Mouse (Mus musculus) midbrain, embryonic 10.5 days (tissue): ENCODE measurements around the gene Lmln. TPM values are rescaled to one million over a fixed set of nuclear protein-coding genes. Genes with fewer than 3 reads are reported as not detected.
"Not testable (repeated sequence)": the region's sequence is repeated elsewhere in the genome, so short reads cannot be mapped to it uniquely, and the experiment has no call there.

Experiments
- DNase-seq: peaks from one replicate; pipeline ENCODE4 v3.0.0-alpha.2; 2017; ENCODE audit warnings: low spot score
- H3K27ac ChIP-seq: fragments of 300-500 bp; sonication (generic); replicated peaks from 2 replicates; pipeline ENCODE4 v1.5.1; 2016; ENCODE audit warnings: mild to moderate bottlenecking
- H3K27me3 ChIP-seq: fragments of 300-500 bp; sonication (generic); 2 replicates; pipeline ENCODE4 v1.6.1; 2016; ENCODE audit warnings: low read depth, mild to moderate bottlenecking; ENCODE audit not compliant: poor library complexity, severe bottlenecking
- H3K36me3 ChIP-seq: fragments of 300-500 bp; sonication (generic); 2 replicates; pipeline ENCODE4 v1.6.1; 2016; ENCODE audit warnings: mild to moderate bottlenecking, moderate library complexity
- H3K4me1 ChIP-seq: fragments of 300-500 bp; sonication (generic); 2 replicates; pipeline ENCODE4 v1.6.1; 2016
- H3K4me3 ChIP-seq: fragments of 300-500 bp; sonication (generic); 2 replicates; pipeline ENCODE4 v1.5.1; 2016; ENCODE audit warnings: mild to moderate bottlenecking, moderate library complexity
- H3K9me3 ChIP-seq: fragments of 300-500 bp; sonication (generic); replicated peaks from 2 replicates; pipeline ENCODE4 v1.6.1; 2016; ENCODE audit warnings: mild to moderate bottlenecking
- WGBS: fragments of 180-500 bp; shearing (Covaris S2); methylation state at CpG from one replicate; pipeline ENCODE4 v1.1.7; 2016; 5-methylcytosine and 5-hydroxymethylcytosine counted together
- polyA plus RNA-seq: library from polyadenylated mRNA; unstranded; fragments of >200 nt; fragmentation: Nextera tagmentation; extraction: Ambion mirVana; gene quantifications from 2 replicates; pipeline ENCODE4 v1.2.1, GENCODE M21; 2016

Lmln gene
- polyA plus RNA-seq, 1 experiment from 2014 or later = 3.8 TPM

GRCm38 (mm10) chr16:33085666-33086065, 23.3 kb downstream of the Lmln start:
- Histone ChIP-seq H3K9me3 (no peaks in the 10 kb centered on the region), H3K4me3 (no peak overlapping the region), H3K36me3 (peaks cover 71% of the 10 kb centered on the region), H3K27ac (no peak overlapping the region), H3K4me1 (no peaks in the 10 kb centered on the region), H3K27me3 (no peaks in the 10 kb centered on the region)
- DNase-seq = no peak
- 88% methylated on average over 8 of the region's 8 CpGs for WGBS

GRCm38 (mm10) chr16:33113726-33114125, 51.4 kb downstream of the Lmln start:
- H3K27ac ChIP-seq = peak overlapping the region; percentile 63; the same call in 1 of the 2 replicates
- no peak for DNase-seq
- peaks cover 14% of the 10 kb centered on the region for H3K4me1 ChIP-seq
- 48% methylated on average over 4 of the region's 4 CpGs for WGBS
- H3K4me3 ChIP-seq = no peak overlapping the region
- H3K9me3 ChIP-seq = no peaks in the 10 kb centered on the region
- peaks cover 75% of the 10 kb centered on the region for H3K36me3 ChIP-seq
- no peaks in the 10 kb centered on the region for H3K27me3 ChIP-seq

GRCm38 (mm10) chr16:33123373-33123772, 61.1 kb downstream of the Lmln start:
- H3K9me3 ChIP-seq = no peaks in the 10 kb centered on the region
- DNase-seq = no peak
- H3K27me3 ChIP-seq = no peaks in the 10 kb centered on the region
- H3K27ac ChIP-seq = no peak overlapping the region
- H3K4me3 ChIP-seq = no peak overlapping the region
- no peaks in the 10 kb centered on the region for H3K4me1 ChIP-seq
- H3K36me3 ChIP-seq = peaks cover 69% of the 10 kb centered on the region
- WGBS = 91% methylated on average over 8 of the region's 8 CpGs

- Histone ChIP-seq H3K36me3 (peaks cover 61% of the 10 kb centered on the region), H3K4me1 (no peaks in the 10 kb centered on the region), H3K27ac (no peak overlapping the region), H3K4me3 (no peak overlapping the region), H3K9me3 (no peaks in the 10 kb centered on the region), H3K27me3 (no peaks in the 10 kb centered on the region)
- DNase-seq = no peak
- WGBS = 93% methylated on average over 24 of the region's 24 CpGs
Observed at GRCm38 (mm10) chr16:33123938-33124820, 61.9 kb downstream of the Lmln start.

- Histone ChIP-seq H3K4me1 (no peaks in the 10 kb centered on the region), H3K36me3 (peaks cover 40% of the 10 kb centered on the region), H3K4me3 (no peak overlapping the region), H3K27ac (no peak overlapping the region), H3K9me3 (no peaks in the 10 kb centered on the region), H3K27me3 (no peaks in the 10 kb centered on the region)
- 89% methylated on average over 6 of the region's 6 CpGs for WGBS
- no peak for DNase-seq
Observed at GRCm38 (mm10) chr16:33127052-33127451, 64.7 kb downstream of the Lmln start.

- Histone ChIP-seq H3K36me3 (peaks cover 5% of the 10 kb centered on the region; the same call in 1 of the 2 replicates), H3K27ac (no peak overlapping the region), H3K9me3 (no peaks in the 10 kb centered on the region), H3K4me3 (no peak overlapping the region), H3K4me1 (peaks cover 7% of the 10 kb centered on the region; the same call in 1 of the 2 replicates), H3K27me3 (no peaks in the 10 kb centered on the region)
- no peak for DNase-seq
- 75% methylated on average over 4 of the region's 4 CpGs for WGBS
Observed at GRCm38 (mm10) chr16:33130731-33131130, 68.4 kb downstream of the Lmln start.

GRCm38 (mm10) chr16:33133186-33133585, 70.9 kb downstream of the Lmln start:
- H3K27ac ChIP-seq = no peak overlapping the region
- peaks cover 7% of the 10 kb centered on the region; the same call in 1 of the 2 replicates for H3K4me1 ChIP-seq
- H3K9me3 ChIP-seq = no peaks in the 10 kb centered on the region
- no peaks in the 10 kb centered on the region for H3K27me3 ChIP-seq
- no peaks in the 10 kb centered on the region for H3K36me3 ChIP-seq
- WGBS = 84% methylated on average over 13 of the region's 13 CpGs
- no peak overlapping the region for H3K4me3 ChIP-seq
- DNase-seq = no peak

GRCm38 (mm10) chr16:33135167-33135566, 72.8 kb downstream of the Lmln start:
- peaks cover 7% of the 10 kb centered on the region; the same call in 1 of the 2 replicates for H3K4me1 ChIP-seq
- H3K36me3 ChIP-seq = no peaks in the 10 kb centered on the region
- H3K4me3 ChIP-seq = no peak overlapping the region
- no peaks in the 10 kb centered on the region for H3K27me3 ChIP-seq
- H3K9me3 ChIP-seq = no peaks in the 10 kb centered on the region
- no peak for DNase-seq
- whole genome bisulfite sequencing = 70% methylated on average over 4 of the region's 4 CpGs
- no peak overlapping the region for H3K27ac ChIP-seq

GRCm38 (mm10) chr16:33139061-33139460, 76.7 kb downstream of the Lmln start:
- 86% methylated on average over 7 of the region's 7 CpGs for WGBS
- not testable (repeated sequence) for H3K27ac ChIP-seq, H3K4me3 ChIP-seq, DNase-seq, H3K9me3 ChIP-seq, H3K4me1 ChIP-seq, H3K27me3 ChIP-seq, H3K36me3 ChIP-seq

GRCm38 (mm10) chr16:33141758-33142280, 79.5 kb downstream of the Lmln start:
- H3K27ac ChIP-seq = no peak overlapping the region
- 18% methylated on average over 3 of the region's 3 CpGs for WGBS
- H3K4me3 ChIP-seq = no peak overlapping the region
- peaks cover 8% of the 10 kb centered on the region; the same call in 1 of the 2 replicates for H3K9me3 ChIP-seq
- no peaks in the 10 kb centered on the region for H3K4me1 ChIP-seq
- H3K27me3 ChIP-seq = no peaks in the 10 kb centered on the region
- H3K36me3 ChIP-seq = no peaks in the 10 kb centered on the region
- no peak for DNase-seq

GRCm38 (mm10) chr16:33143452-33143851, 81.1 kb downstream of the Lmln start:
- Histone ChIP-seq H3K9me3 (peaks cover 8% of the 10 kb centered on the region; the same call in 1 of the 2 replicates), H3K27me3 (no peaks in the 10 kb centered on the region), H3K36me3 (no peaks in the 10 kb centered on the region), H3K4me1 (no peaks in the 10 kb centered on the region), H3K27ac (no peak overlapping the region), H3K4me3 (no peak overlapping the region)
- DNase-seq = no peak
- 67% methylated on average over 2 of the region's 2 CpGs for WGBS

GRCm38 (mm10) chr16:33146185-33146584, 83.9 kb downstream of the Lmln start:
- no peak overlapping the region for H3K27ac ChIP-seq
- H3K4me3 ChIP-seq = no peak overlapping the region
- DNase-seq = no peak
- WGBS = 95% methylated on average over 3 of the region's 3 CpGs
- no peaks in the 10 kb centered on the region for H3K4me1 ChIP-seq
- no peaks in the 10 kb centered on the region for H3K36me3 ChIP-seq
- peaks cover 8% of the 10 kb centered on the region; the same call in 1 of the 2 replicates for H3K9me3 ChIP-seq
- H3K27me3 ChIP-seq = no peaks in the 10 kb centered on the region

- H3K4me1 ChIP-seq = no peaks in the 10 kb centered on the region
- H3K27ac ChIP-seq = no peak overlapping the region
- 87% methylated on average over 4 of the region's 4 CpGs for WGBS
- no peaks in the 10 kb centered on the region for H3K27me3 ChIP-seq
- no peak overlapping the region for H3K4me3 ChIP-seq
- H3K9me3 ChIP-seq = peaks cover 8% of the 10 kb centered on the region; the same call in 1 of the 2 replicates
- no peaks in the 10 kb centered on the region for H3K36me3 ChIP-seq
- no peak for DNase-seq
Observed at GRCm38 (mm10) chr16:33148135-33148534, 85.8 kb downstream of the Lmln start.
